Mouse (Mus musculus): ENCODE results near the gene Cct8l1.

The Cct8l1 gene

GRCm38 (mm10) chr5:25530629-25531028 lies 14.8 kb downstream of the Cct8l1 start:
- no peak for DNase-seq (ENCODE audit: low spot score in 2 of 2)

GRCm38 (mm10) chr5:25532256-25533147 lies 16.6 kb downstream of the Cct8l1 start:
- no peak for DNase-seq (ENCODE audit: low spot score in 2 of 2)

GRCm38 (mm10) chr5:25533298-25533697 lies 17.4 kb downstream of the Cct8l1 start:
- DNase-seq (ENCODE audit: low spot score in 2 of 2): no peak

- DNase-seq (ENCODE audit: low spot score in 2 of 2): no peak
Observed at GRCm38 (mm10) chr5:25535566-25535965, 19.7 kb downstream of the Cct8l1 start.

GRCm38 (mm10) chr5:25536451-25536850 lies 20.6 kb downstream of the Cct8l1 start:
- no peak for DNase-seq (ENCODE audit: low spot score in 2 of 2)

GRCm38 (mm10) chr5:25536921-25537409 lies 21.1 kb downstream of the Cct8l1 start:
- no peak for DNase-seq (ENCODE audit: low spot score in 2 of 2)

- DNase-seq (ENCODE audit: low spot score in 2 of 2): no peak
Observed at GRCm38 (mm10) chr5:25540412-25540811, 24.5 kb downstream of the Cct8l1 start.

GRCm38 (mm10) chr5:25540921-25541320 lies 25.1 kb downstream of the Cct8l1 start:
- DNase-seq (ENCODE audit: low spot score in 2 of 2): no peak

GRCm38 (mm10) chr5:25541661-25542060 lies 25.8 kb downstream of the Cct8l1 start:
- no peak for DNase-seq (ENCODE audit: low spot score in 2 of 2)

- DNase-seq (ENCODE audit: low spot score in 2 of 2): no peak
Observed at GRCm38 (mm10) chr5:25544061-25544460, 28.2 kb downstream of the Cct8l1 start.

- DNase-seq (ENCODE audit: low spot score in 2 of 2): no peak
Observed at GRCm38 (mm10) chr5:25544566-25544965, 28.7 kb downstream of the Cct8l1 start.

- DNase-seq (ENCODE audit: low spot score in 2 of 2): no peak
Observed at GRCm38 (mm10) chr5:25546912-25547311, 31.0 kb downstream of the Cct8l1 start.

GRCm38 (mm10) chr5:25550912-25551311 lies 35.0 kb downstream of the Cct8l1 start:
- no peak for DNase-seq (ENCODE audit: low spot score in 2 of 2)

GRCm38 (mm10) chr5:25554210-25554609 lies 38.3 kb downstream of the Cct8l1 start:
- no peak for DNase-seq (ENCODE audit: low spot score in 2 of 2)

GRCm38 (mm10) chr5:25554689-25555088 lies 38.8 kb downstream of the Cct8l1 start:
- DNase-seq (ENCODE audit: low spot score in 2 of 2): no peak

GRCm38 (mm10) chr5:25555684-25556083 lies 39.8 kb downstream of the Cct8l1 start:
- DNase-seq (ENCODE audit: low spot score in 2 of 2): no peak

GRCm38 (mm10) chr5:25556363-25556762 lies 40.5 kb downstream of the Cct8l1 start:
- DNase-seq (ENCODE audit: low spot score in 2 of 2): no peak

Measured in right cerebral cortex, postnatal 36 days (tissue).